Mouse (Mus musculus) midbrain, postnatal 0 days (tissue): ENCODE measurements around the gene Rnf41. TPM values are rescaled to one million over a fixed set of nuclear protein-coding genes. Genes with fewer than 3 reads are reported as not detected.

ENCODE experiments used
- ATAC-seq: fragments of 200-750 bp; cut with Nextera tagmentation; 2 replicates; pipeline ENCODE4 v1.8.0; 2017; ENCODE audit warnings: moderate number of reproducible peaks, mild to moderate bottlenecking, moderate TSS enrichment, moderate library complexity; ENCODE audit not compliant: low FRiP score
- DNase-seq: peaks from one replicate; pipeline ENCODE4 v3.0.0-alpha.2; 2015; ENCODE audit warnings: low spot score
- H3K27ac ChIP-seq: fragments of 300-500 bp; sonication (generic); 2 replicates; pipeline ENCODE4 v1.5.1; 2014; ENCODE audit warnings: low read depth, mild to moderate bottlenecking, low read length, mixed read lengths
- H3K27me3 ChIP-seq: fragments of 300-500 bp; sonication (generic); 2 replicates; pipeline ENCODE4 v1.6.1; 2014; ENCODE audit warnings: low read length, control low read depth, mixed read lengths; ENCODE audit not compliant: insufficient read depth
- H3K36me3 ChIP-seq: fragments of 300-500 bp; sonication (generic); 2 replicates; pipeline ENCODE4 v1.6.1; 2014; ENCODE audit warnings: low read length, control low read depth, mixed read lengths; ENCODE audit not compliant: insufficient read depth
- H3K4me1 ChIP-seq: fragments of 300-500 bp; sonication (generic); 2 replicates; pipeline ENCODE4 v1.6.1; 2014; ENCODE audit warnings: mild to moderate bottlenecking, control low read depth, antibody characterized with exemption, low read length, mixed read lengths; ENCODE audit not compliant: insufficient read depth
- H3K4me2 ChIP-seq: fragments of 300-500 bp; sonication (generic); 2 replicates; pipeline ENCODE4 v1.6.1; 2014; ENCODE audit warnings: low read depth, mild to moderate bottlenecking, low read length, mixed read lengths; ENCODE audit not compliant: poor library complexity, severe bottlenecking
- H3K4me3 ChIP-seq: fragments of 300-500 bp; sonication (generic); 2 replicates; pipeline ENCODE4 v1.5.1; 2014; ENCODE audit warnings: low read depth, mild to moderate bottlenecking, low read length, moderate library complexity
- H3K9ac ChIP-seq: fragments of 300-500 bp; sonication (generic); replicated peaks from 2 replicates; pipeline ENCODE4 v1.6.1; 2014; ENCODE audit warnings: mild to moderate bottlenecking, low read length, moderate library complexity, mixed read lengths; ENCODE audit not compliant: poor library complexity, severe bottlenecking
- H3K9me3 ChIP-seq: fragments of 300-500 bp; sonication (generic); 2 replicates; pipeline ENCODE4 v1.6.1; 2016; ENCODE audit warnings: low read length, control low read depth
- CTCF ChIP-seq: IDR thresholded peaks from 2 replicates; pipeline ENCODE4 v1.5.1; 2016; ENCODE audit warnings: antibody characterized with exemption, mild to moderate bottlenecking
- WGBS: fragments of 180-500 bp; shearing (Covaris S2); extraction: QIAGEN DNeasy Blood & Tissue Kit; methylation state at CpG from one replicate; pipeline ENCODE4 v1.1.7; 2014; 5-methylcytosine and 5-hydroxymethylcytosine counted together
- polyA plus RNA-seq: library from polyadenylated mRNA; unstranded; fragments of >200 nt; fragmentation: Nextera tagmentation; extraction: Ambion mirVana; gene quantifications from 2 replicates; pipeline ENCODE4 v1.2.1, GENCODE M21; 2015
- total RNA-seq: library from RNA; depleted of rRNA; stranded (reverse); fragments of >200 nt; gene quantifications from 2 replicates; pipeline ENCODE4 v1.2.3, GENCODE M21; 2014; rRNA removed

Rnf41 gene
- 94.3 and 103 TPM in 2 replicates for total RNA-seq
- polyA plus RNA-seq: 91.6 and 93.8 TPM in 2 replicates

DNA sequence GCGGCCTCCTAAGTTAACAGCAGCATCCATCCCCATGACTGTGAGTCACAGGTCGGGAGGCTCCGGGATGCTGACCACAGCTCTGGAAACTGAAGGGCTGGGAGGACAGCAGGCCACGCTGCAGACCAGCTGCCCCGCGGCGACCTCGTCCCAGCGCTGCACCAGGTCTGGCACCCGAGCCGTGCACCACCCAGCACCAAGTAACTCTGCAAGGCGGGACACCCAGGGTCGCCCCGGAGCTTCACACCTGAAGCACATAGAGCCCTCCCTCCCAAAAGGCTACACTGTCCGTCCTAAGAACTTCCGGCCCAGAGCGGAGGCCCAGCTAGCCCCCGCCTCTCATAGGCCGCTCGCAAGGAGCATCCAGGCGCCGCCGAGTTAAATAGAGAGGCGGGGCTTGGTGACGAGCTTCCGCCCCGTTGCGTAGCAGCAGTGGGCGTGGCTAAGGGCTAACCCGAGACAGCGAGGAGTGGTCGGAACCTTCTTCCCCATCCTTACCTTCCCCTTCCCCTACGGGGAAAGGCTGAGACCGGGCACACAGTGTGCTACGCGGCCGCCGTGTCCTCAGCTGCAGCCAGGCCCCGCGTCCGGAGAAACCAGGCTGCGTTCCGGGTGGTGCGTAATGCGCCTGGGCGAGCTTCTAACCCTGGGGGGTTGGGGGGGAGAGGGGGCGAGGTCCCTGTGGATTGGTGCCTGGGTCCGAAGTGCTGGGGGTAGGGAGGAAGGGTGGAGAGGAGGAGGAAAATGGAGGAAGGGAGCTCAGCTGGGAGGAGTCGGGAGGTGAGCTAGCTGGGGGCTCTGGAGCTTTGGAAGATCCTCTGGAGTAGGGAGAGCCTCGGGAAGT lies at the start of gene Rnf41, which contains the start of gene Nabp2:
TSS of gene Rnf41 (plus strand) at position 447 of the 844 bp plus-strand sequence.
TSS of gene Nabp2 (minus strand) at position 282 of the 844 bp plus-strand sequence.
- Histone ChIP-seq H3K9me3 (no peaks in the 10 kb centered on the region), H3K27ac (peak within 1 kb of the TSS; percentile 94), H3K4me1 (peaks cover 20% of the 10 kb centered on the region), H3K4me3 (peak within 1 kb of the TSS; percentile 74), H3K36me3 (peaks cover 3% of the 10 kb centered on the region; the same call in 1 of the 2 replicates), H3K9ac (peak within 1 kb of the TSS; percentile 86), H3K4me2 (peak within 1 kb of the TSS; percentile 95), H3K27me3 (no peaks in the 10 kb centered on the region)
- ATAC-seq (peak; percentile 90), DNase-seq (peak; percentile 99)
- no peak for TF ChIP-seq CTCF
- WGBS: under 1% methylated on average over 50 of the region's 50 CpGs

DNA sequence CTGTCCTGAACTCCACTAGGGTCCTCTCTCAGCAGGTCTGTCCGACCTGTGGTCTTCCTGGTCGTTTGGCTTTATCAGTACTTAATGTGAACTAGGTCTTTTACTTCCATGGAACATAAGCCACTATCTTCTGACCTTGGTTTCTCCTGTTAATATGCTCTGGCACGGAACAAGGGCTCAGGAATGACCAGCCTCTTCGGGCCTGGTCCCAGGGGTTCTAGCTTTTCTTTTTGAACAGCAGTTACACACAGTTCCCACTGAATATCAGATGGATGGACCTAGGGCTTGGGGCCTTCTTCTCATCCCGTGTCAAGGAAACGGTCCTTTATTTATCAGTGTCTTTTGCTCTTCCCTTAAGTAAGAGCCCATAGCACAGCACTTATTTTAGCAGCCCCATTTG lies 49.6 kb upstream of the Rnf41 start:
- peaks cover 52% of the 10 kb centered on the region for H3K36me3 ChIP-seq
- WGBS: 93% methylated on average over 6 of the region's 6 CpGs

DNA sequence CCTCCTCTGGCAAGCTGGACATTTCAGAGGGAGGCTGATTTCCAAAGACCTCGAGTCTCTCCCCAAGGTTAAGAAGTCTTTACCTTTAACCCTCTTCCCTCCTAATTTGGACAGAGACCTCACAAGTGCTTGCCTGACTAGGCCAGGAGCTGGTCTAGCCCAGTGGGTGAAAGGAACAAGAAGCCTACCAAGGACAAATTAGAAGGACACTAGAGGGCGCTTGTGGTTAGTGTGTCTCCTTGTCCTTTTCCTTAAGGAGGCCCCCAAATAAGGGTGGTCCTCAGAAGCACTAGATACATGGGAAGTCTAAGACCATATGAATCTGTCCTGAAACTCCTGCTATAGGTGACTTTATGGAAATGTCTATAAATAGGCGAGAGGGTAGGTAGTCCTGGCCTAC lies 48.9 kb upstream of the Rnf41 start:
- peak; percentile 73 for TF ChIP-seq CTCF
- Histone ChIP-seq H3K9ac (no peak overlapping the region), H3K9me3 (no peaks in the 10 kb centered on the region), H3K4me1 (no peaks in the 10 kb centered on the region), H3K27ac (no peak overlapping the region), H3K27me3 (no peaks in the 10 kb centered on the region), H3K36me3 (peaks cover 50% of the 10 kb centered on the region), H3K4me3 (no peak overlapping the region), H3K4me2 (no peak overlapping the region)
- no peak for ATAC-seq
- 44% methylated on average over 3 of the region's 3 CpGs for WGBS
- peak; percentile 78 for DNase-seq

More for the DNA sequence above, 49.6 kb upstream of the Rnf41 start:
- H3K4me2 ChIP-seq: no peak overlapping the region
- H3K4me3 ChIP-seq: no peak overlapping the region
- DNase-seq (no peak), ATAC-seq (no peak)
- no peak for TF ChIP-seq CTCF
- H3K4me1 ChIP-seq: no peaks in the 10 kb centered on the region
- H3K9ac ChIP-seq: no peak overlapping the region
- H3K9me3 ChIP-seq: no peaks in the 10 kb centered on the region
- no peaks in the 10 kb centered on the region for H3K27me3 ChIP-seq
- H3K27ac ChIP-seq: no peak overlapping the region

DNA sequence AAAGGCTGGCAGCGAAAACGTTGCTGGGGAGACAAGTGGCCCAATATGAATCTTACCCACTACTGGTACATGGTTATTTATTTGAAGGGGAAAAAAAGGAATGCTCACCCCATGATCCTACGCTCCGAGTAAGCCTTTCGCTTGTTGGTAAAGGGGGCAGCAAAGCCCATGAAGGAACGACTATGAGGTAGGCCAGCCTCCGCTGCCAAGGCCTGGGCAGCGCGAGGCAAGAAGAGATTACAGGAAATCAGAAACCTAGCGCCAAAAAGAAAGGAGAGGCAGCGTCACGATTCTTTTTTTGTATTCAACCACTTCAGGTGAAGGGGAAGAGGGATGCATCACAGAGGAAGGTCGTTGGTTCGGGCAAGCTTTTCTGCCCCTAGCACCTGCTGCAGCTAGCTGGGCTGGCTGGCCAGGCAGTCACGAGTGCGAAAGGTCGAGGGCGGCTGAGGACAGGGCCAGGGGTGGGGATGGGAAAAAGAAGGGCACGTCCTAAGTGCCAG lies 43.5 kb upstream of the Rnf41 start:
- DNase-seq: no peak

DNA sequence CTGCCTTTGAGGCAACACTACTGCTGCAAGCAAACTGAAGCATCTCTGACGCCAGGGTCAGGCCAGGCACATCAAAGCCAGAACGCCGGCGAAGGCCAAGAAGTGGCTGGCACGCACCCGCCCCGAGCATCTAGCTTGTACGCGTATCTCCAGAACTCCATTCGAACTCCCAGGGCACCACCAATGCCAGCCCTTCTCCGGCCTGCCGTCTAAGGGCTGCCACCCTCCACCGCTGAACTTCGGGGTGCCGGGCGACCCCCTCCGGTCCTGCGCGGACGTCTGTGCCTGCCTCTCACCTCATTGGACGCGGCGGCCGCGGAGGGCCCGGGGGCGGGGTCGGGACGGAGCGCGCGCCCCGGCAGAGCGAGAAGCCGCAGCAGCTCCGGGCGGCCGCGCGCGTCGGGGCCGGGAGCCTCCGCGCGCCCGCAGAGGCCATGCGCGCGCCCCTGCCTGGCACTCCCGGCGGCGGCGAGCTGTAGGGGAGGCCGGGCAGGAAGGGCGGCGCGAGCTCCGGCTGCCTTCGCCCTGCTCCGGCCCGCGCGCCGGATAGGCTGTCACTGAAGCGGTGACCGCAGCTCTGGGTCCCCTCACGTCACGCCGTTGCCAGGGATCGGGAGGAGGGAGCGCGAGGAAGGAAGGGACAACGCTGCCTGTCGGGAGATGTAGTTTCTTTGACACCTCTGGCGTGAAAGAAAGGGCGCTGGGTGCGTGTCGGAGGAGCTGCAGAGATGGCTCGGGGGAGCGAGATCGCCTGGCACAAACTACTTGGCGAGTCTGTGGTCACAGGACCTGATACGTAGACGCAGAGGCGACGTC lies 42.8 kb upstream of the Rnf41 start, which contains the start of gene Coq10a:
TSS of gene Coq10a (minus strand) at position 596 of the 816 bp plus-strand sequence.
- H3K9ac ChIP-seq: peak within 1 kb of the TSS; percentile 77
- peak; percentile 94 for ATAC-seq
- no peaks in the 10 kb centered on the region for H3K27me3 ChIP-seq
- H3K4me3 ChIP-seq: peak within 1 kb of the TSS; percentile 68
- peak within 1 kb of the TSS; percentile 96 for H3K27ac ChIP-seq
- no peak for TF ChIP-seq CTCF
- WGBS: under 1% methylated on average over 60 of the region's 87 CpGs
- 0 out of 2 replicates have a peak, but pooled peaks cover 1% of the 10 kb centered on the region for H3K36me3 ChIP-seq
- H3K9me3 ChIP-seq: no peaks in the 10 kb centered on the region
- DNase-seq: peak; percentile 97
- H3K4me1 ChIP-seq: no peaks in the 10 kb centered on the region
- peak within 1 kb of the TSS; percentile 91 for H3K4me2 ChIP-seq

More for the DNA sequence above, 43.5 kb upstream of the Rnf41 start:
- Histone ChIP-seq H3K27ac (peak overlapping the region; percentile 96), H3K36me3 (peaks cover 8% of the 10 kb centered on the region), H3K27me3 (no peaks in the 10 kb centered on the region), H3K9ac (peak overlapping the region; percentile 77), H3K4me3 (peak overlapping the region; percentile 68), H3K4me1 (no peaks in the 10 kb centered on the region), H3K4me2 (peak overlapping the region; percentile 91), H3K9me3 (no peaks in the 10 kb centered on the region)
- no peak for ATAC-seq
- WGBS: 13% methylated on average over 19 of the region's 19 CpGs
- no peak for TF ChIP-seq CTCF
